Mouse (Mus musculus) olfactory bulb, adult 2 months (tissue): Measurements from ENCODE around the gene Slco4a1.

ENCODE experiments used
- CTCF ChIP-seq: fragments of 200-500 bp; IDR thresholded peaks from 2 replicates; pipeline ENCODE4 v1.5.1; 2012; ENCODE audit warnings: low read depth, mild to moderate bottlenecking, low read length, moderate library complexity; ENCODE audit not compliant: insufficient read depth
- POLR2A ChIP-seq: fragments of 200-500 bp; IDR thresholded peaks from 2 replicates; pipeline ENCODE4 v1.6.1; 2012; ENCODE audit warnings: mild to moderate bottlenecking, low read depth, low read length, moderate library complexity; ENCODE audit not compliant: insufficient read depth

GRCm38 (mm10) chr2:180411013-180411412 is 45.0 kb upstream of the Slco4a1 start:
- TF ChIP-seq CTCF = no peak
- no peak for TF ChIP-seq POLR2A
